Mouse (Mus musculus): Measurements from ENCODE around the gene Wdr54.

The Wdr54 gene

DNA sequence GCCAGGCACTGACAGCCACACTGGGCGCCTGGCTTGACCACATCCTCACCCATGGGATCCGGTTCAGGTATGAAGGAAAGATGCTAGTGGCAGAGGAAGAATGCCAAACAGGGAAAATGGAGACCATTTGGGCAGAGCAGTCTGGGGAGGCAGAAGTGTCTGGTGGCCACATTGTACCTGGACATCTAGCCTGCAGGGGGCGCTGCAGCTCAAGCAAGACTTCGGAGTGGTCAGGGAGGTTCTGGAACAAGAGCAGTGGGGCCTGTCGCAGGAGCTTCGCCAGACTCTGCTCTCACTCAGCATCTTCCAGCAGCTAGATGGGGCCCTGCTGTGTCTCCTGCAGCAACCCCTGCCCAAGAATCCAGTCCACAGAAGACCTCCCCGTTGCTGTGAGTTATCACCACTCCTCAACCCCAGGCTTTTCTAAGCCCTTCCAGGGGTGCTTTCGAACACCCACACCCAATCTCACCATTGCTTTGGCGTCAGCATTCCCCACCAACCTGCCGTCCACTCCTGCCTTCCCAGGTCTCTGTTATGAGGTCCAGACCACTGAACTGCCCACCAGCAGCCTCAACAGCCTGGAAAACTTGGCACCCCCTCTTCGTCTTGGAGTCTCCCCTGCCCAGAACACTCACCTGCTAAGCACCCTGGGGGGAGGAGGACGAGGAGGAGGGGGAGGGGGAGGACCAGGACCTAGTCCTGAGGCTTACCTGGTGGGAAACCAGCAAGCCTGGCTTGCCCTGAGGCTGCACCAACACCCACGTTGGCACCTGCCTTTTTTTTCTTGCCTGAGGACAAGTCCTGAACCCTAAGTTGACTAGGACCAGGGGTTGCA is 48.4 kb downstream of the Wdr54 start:
- peak; percentile 91 for DNase-seq (ENCODE audit: low read depth, low spot score)

DNA sequence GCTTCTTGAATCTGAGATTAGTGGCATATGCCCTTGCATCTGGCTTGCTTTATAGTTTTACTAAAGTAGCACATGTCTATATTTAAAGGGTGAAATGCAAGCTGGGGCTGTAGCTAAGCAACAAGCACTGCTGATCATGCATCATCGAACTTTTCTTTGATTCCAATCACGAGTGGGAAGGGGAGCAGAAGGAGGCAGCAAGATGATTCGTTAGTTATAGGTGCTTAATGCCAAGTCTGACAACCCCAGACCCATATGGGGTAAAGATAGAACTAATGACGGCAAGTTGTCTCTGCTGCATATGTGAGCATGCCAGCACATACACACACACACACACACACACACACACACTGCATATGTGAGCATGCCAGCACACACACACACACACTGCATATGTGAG is 52.0 kb downstream of the Wdr54 start:
- no peak for DNase-seq (ENCODE audit: low read depth, low spot score)

DNA sequence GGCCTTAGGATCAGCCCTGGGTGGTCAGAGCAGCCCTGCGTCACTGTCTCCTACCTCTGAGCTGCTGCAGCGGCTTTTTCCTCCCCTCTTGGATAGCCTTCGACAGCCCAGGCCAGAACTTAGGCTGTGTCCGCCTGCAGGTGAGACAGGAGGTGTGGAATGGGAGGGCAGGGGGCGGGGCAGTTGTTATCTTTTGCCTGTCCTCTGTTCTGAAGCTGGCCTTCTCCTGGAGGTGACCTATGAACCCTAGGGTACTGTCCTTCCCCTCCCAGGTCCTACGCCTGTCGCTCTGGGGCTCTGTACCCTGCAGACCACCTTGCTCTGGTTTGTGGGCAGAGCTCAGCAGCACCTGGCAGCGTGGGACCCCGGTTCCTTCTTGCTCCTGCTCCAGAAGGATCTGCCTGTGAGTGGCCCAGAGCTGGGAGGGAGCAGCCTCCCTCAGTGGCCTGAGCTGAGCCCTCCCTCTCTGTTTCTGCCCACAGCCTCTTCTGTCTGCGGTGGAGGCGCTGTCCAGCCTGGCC is 53.0 kb downstream of the Wdr54 start:
- DNase-seq (ENCODE audit: low read depth, low spot score), result no peak

DNA sequence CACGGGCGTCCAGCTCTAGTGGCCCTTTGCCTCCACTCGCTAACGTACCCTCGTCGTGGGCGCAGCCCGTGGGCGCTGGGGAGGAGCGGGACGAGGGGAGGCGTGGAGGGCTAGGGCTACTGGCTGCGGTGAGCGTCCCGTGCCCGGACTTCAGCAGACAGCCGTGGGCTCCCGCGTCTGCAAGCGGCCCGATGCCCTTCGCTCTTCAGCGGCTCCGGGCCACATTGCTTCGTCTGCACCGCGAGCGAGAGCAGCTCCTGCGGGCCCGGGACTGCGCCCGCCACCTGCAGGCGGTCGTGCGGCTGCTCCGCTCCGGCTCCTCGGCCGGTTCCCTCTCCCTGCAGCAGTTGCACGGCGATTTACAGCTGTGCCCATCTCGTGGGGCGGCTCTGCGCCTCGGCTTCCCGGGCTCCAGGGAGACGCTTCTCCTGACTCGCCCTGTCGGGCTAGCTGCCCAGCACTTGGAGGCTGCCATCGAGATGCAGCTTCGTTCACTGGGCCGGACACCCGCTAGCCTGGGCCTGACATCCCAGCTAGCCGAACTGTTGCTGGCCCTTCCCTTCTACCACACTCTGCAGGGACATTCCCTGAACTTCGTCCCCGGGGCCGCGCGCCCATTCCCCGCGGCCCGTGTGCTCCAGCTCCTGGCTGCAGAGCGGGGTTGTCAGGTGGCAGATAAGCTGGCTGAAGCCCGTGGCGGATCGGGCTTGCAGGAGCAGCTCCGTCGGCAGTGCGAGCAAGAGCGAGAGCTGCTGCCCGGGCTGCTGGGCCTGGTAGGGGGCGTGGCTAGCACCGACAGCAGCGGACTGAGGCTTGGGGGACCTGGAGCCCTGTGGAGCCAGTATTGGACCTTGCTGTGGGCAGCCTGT is 54.3 kb downstream of the Wdr54 start:
- no peak for DNase-seq (ENCODE audit: low read depth, low spot score)

DNA sequence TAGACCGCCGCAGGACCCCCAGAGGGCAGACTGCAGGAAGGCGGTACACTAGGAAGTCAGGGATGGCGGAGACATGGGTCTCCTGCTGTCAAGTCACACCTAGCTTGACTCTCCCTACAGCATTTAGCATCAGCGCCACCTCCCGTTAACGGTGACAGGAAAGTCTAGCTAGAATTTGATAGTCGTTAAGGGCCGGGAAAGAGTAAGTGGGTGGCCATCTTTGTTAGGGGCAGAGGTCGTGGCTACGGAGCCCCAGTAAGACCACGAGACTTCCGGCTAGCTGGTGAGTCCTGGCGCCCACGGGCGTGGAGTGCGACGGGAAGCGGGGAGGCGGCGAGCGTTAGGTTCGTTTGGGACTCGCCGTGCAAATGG is 54.9 kb downstream of the Wdr54 start, which contains the start of the genes Ccdc142 and Gm42688:
Ccdc142 (plus strand) TSS at position 286 of the 372 bp plus-strand sequence.
Gm42688 (plus strand) TSS at position 302 of the 372 bp plus-strand sequence.
- peak; percentile 97 for DNase-seq (ENCODE audit: low read depth, low spot score)
